In genomic region chrX:157731658-157732314, GRCm38 (mm10) we compare ENCODE assay signal across 8 mouse cellular contexts. TPM values are rescaled to one million over a fixed set of nuclear protein-coding genes. Genes with fewer than 3 reads are reported as not detected.
DNase-seq lines count a peak whose midpoint lies in the region; ATAC-seq lines count a peak whose summit lies in the region.

No protein-coding gene starts in this region.

- DNase-seq in 3T3-L1 (ENCODE audit: low read depth, low spot score) = peak; percentile 82
- peak; percentile 63 for DNase-seq in adrenal gland, adult 2 months
- peak; percentile 68 for DNase-seq in embryo, embryonic 11.5 days (ENCODE audit: low read depth, low spot score)
- peak; percentile 19 to 56 for DNase-seq in gastrocnemius, postnatal 4 days (ENCODE audit: low spot score in 2 of 2)
- peak; percentile 51 to 62 for DNase-seq in kidney, postnatal 25 days
- peak; percentile 9 for DNase-seq in liver, embryonic 13.5 days
- peak; percentile 76 for DNase-seq in neural tube, embryonic 11.5 days (ENCODE audit: low spot score)
- DNase-seq in thymus, postnatal 0 days (ENCODE audit: low spot score) = peak; percentile 52

- no peaks in the 10 kb centered on the region for H3K9me3 ChIP-seq in liver, embryonic 13.5 days (replicated peaks)
- H3K9me3 ChIP-seq in neural tube, embryonic 11.5 days (ENCODE audit: control insufficient read depth, low read length) = no peaks in the 10 kb centered on the region

- H3K27me3 ChIP-seq in liver, embryonic 13.5 days = no peaks in the 10 kb centered on the region
- no peaks in the 10 kb centered on the region for H3K27me3 ChIP-seq in neural tube, embryonic 11.5 days (ENCODE audit: control insufficient read depth, insufficient read depth, low read length)

- no peak overlapping the region for H3K27ac ChIP-seq in liver, embryonic 13.5 days
- no peak overlapping the region for H3K27ac ChIP-seq in neural tube, embryonic 11.5 days (ENCODE audit: low read depth, low read length)

- no peaks in the 10 kb centered on the region for H3K36me3 ChIP-seq in liver, embryonic 13.5 days
- H3K36me3 ChIP-seq in neural tube, embryonic 11.5 days (ENCODE audit: control insufficient read depth, insufficient read depth, low read length) = no peaks in the 10 kb centered on the region

- no peaks in the 10 kb centered on the region for H3K4me1 ChIP-seq in liver, embryonic 13.5 days (replicated peaks)
- no peaks in the 10 kb centered on the region for H3K4me1 ChIP-seq in neural tube, embryonic 11.5 days (ENCODE audit: control insufficient read depth, insufficient read depth, low read length)

- no peak; the same call in 1 of the 2 replicates for ATAC-seq in liver, embryonic 13.5 days (ENCODE audit: low read depth)
- peak; percentile 83 for ATAC-seq in neural tube, embryonic 11.5 days (ENCODE audit: insufficient read depth, low FRiP score, low TSS enrichment)

- WGBS in liver, embryonic 13.5 days (ENCODE audit: insufficient replicate concordance) = 28% methylated on average over 9 of the region's 9 CpGs
- WGBS in neural tube, embryonic 11.5 days = 33% methylated on average over 9 of the region's 9 CpGs

- no peak overlapping the region for H3K9ac ChIP-seq in liver, embryonic 13.5 days
- no peak overlapping the region for H3K9ac ChIP-seq in neural tube, embryonic 11.5 days (ENCODE audit: low read length)

- no peak overlapping the region for H3K4me3 ChIP-seq in liver, embryonic 13.5 days (replicated peaks)
- H3K4me3 ChIP-seq in neural tube, embryonic 11.5 days (ENCODE audit: low read depth, low read length) = no peak overlapping the region

- no peak overlapping the region for H3K4me2 ChIP-seq in liver, embryonic 13.5 days
- H3K4me2 ChIP-seq in neural tube, embryonic 11.5 days (ENCODE audit: low read depth) = no peak overlapping the region

RNA-seq across cellular contexts. Expression of gene Smpx, which starts 33.1 kb away (rescaled TPM):
- 10 to 100 TPM; 20.6 to 36.2 TPM for total RNA-seq in adrenal gland, adult 2 months (2021)
- 0.67 and 0.93 TPM in 2 replicates for polyA plus RNA-seq in adrenal gland, adult 2 months (2012; rRNA removed)
- total RNA-seq in gastrocnemius, postnatal 4 days (2021) = 100 to 1,000 TPM; 577 to 589 TPM
- polyA plus RNA-seq in liver, embryonic 13.5 days (2015; fragmentation: Nextera tagmentation; extraction: Ambion mirVana) = 1.0 and 2.0 TPM in 2 replicates
- polyA plus RNA-seq in neural tube, embryonic 11.5 days (2014; fragmentation: Nextera tagmentation; extraction: Ambion mirVana) = 1.1 and 2.1 TPM in 2 replicates
- 0.46 and 0.63 TPM in 2 replicates for polyA plus RNA-seq in thymus, postnatal 0 days (2015; fragmentation: Nextera tagmentation; extraction: Ambion mirVana)

Comparison
In these comparisons a context has a peak if more than half of its experiments do, and no peak if none do; other contexts are left out.
1. DNase-seq: peak in every context shown above with its lines; median percentile 82 in 3T3-L1; 76 in neural tube, embryonic 11.5 days; 68 in embryo, embryonic 11.5 days; 63 in adrenal gland, adult 2 months; 56 in kidney, postnatal 25 days; 52 in thymus, postnatal 0 days; 38 in gastrocnemius, postnatal 4 days; 9 in liver, embryonic 13.5 days.